Mouse (Mus musculus) heart, postnatal 0 days (tissue): ENCODE measurements around the gene Cdkn2aipnl. TPM values are rescaled to one million over a fixed set of nuclear protein-coding genes. Genes with fewer than 3 reads are reported as not detected.

Source experiments
- ATAC-seq: fragments of 200-750 bp; cut with Nextera tagmentation; 2 replicates; pipeline ENCODE4 v1.8.0; 2017; ENCODE audit warnings: low read depth, moderate number of reproducible peaks, moderate library complexity; ENCODE audit not compliant: insufficient read depth
- DNase-seq: peaks from one replicate; pipeline ENCODE4 v3.0.0-alpha.2; 2016; ENCODE audit warnings: low spot score
- H3K27ac ChIP-seq: fragments of 300-500 bp; sonication (generic); 2 replicates; pipeline ENCODE4 v1.5.1; 2014; ENCODE audit warnings: low read depth, mild to moderate bottlenecking
- H3K27me3 ChIP-seq: fragments of 300-500 bp; sonication (generic); 2 replicates; pipeline ENCODE4 v1.6.1; 2014; ENCODE audit warnings: low read length, mixed read lengths; ENCODE audit not compliant: control insufficient read depth, insufficient read depth
- H3K36me3 ChIP-seq: fragments of 300-500 bp; sonication (generic); replicated peaks from 2 replicates; pipeline ENCODE4 v1.6.1; 2014; ENCODE audit warnings: low read length, mixed read lengths; ENCODE audit not compliant: control insufficient read depth, insufficient read depth
- H3K4me1 ChIP-seq: fragments of 300-500 bp; sonication (generic); 2 replicates; pipeline ENCODE4 v1.6.1; 2014; ENCODE audit warnings: antibody characterized with exemption; ENCODE audit not compliant: control insufficient read depth, insufficient read depth
- H3K4me2 ChIP-seq: fragments of 300-500 bp; sonication (generic); 2 replicates; pipeline ENCODE4 v1.6.1; 2014; ENCODE audit warnings: low read depth, mild to moderate bottlenecking, low read length, moderate library complexity
- H3K4me3 ChIP-seq: fragments of 300-500 bp; sonication (generic); 2 replicates; pipeline ENCODE4 v1.5.1; 2014; ENCODE audit warnings: low read depth, low read length
- H3K9ac ChIP-seq: fragments of 300-500 bp; sonication (generic); replicated peaks from 2 replicates; pipeline ENCODE4 v1.6.1; 2014; ENCODE audit warnings: low read depth, low read length, mixed read lengths
- H3K9me3 ChIP-seq: fragments of 300-500 bp; sonication (generic); replicated peaks from 2 replicates; pipeline ENCODE4 v1.6.1; 2016; ENCODE audit warnings: low read length; ENCODE audit not compliant: control insufficient read depth
- CTCF ChIP-seq: IDR thresholded peaks from 2 replicates; pipeline ENCODE4 v1.5.1; 2016; ENCODE audit warnings: antibody characterized with exemption, control low read depth, low read depth
- EP300 ChIP-seq: IDR thresholded peaks from 2 replicates; pipeline ENCODE4 v1.6.1; 2016; ENCODE audit warnings: antibody characterized with exemption, low read depth
- WGBS: fragments of 180-500 bp; shearing (Covaris S2); extraction: QIAGEN DNeasy Blood & Tissue Kit; methylation state at CpG from one replicate; pipeline ENCODE4 v1.1.7; 2014; 5-methylcytosine and 5-hydroxymethylcytosine counted together
- polyA plus RNA-seq: library from polyadenylated mRNA; unstranded; fragments of >200 nt; fragmentation: Nextera tagmentation; extraction: Ambion mirVana; gene quantifications from 2 replicates; pipeline ENCODE4 v1.2.1, GENCODE M21; 2015
- total RNA-seq: library from RNA; depleted of rRNA; stranded (reverse); fragments of >200 nt; gene quantifications from 2 replicates; pipeline ENCODE4 v1.2.3, GENCODE M21; 2014; ENCODE audit warnings: low replicate concordance

The Cdkn2aipnl gene
- total and polyA plus RNA-seq, 2 experiments from 2014 or later, result 37.6 to 40.7 TPM

- ATAC-seq (no peak), DNase-seq (no peak)
- Histone ChIP-seq H3K4me1 (peaks cover 26% of the 10 kb centered on the region), H3K9me3 (no peaks in the 10 kb centered on the region), H3K9ac (no peak overlapping the region), H3K27ac (peak overlapping the region; percentile 97), H3K4me2 (peak overlapping the region; percentile 53; the same call in 1 of the 2 replicates), H3K4me3 (no peak overlapping the region), H3K36me3 (peaks cover 14% of the 10 kb centered on the region), H3K27me3 (no peaks in the 10 kb centered on the region)
- TF ChIP-seq CTCF (no peak), EP300 (no peak)
- 72% methylated on average over 10 of the region's 10 CpGs for WGBS
Observed at GRCm38 (mm10) chr11:52001341-52001740, 33.9 kb downstream of the Cdkn2aipnl start.

DNA sequence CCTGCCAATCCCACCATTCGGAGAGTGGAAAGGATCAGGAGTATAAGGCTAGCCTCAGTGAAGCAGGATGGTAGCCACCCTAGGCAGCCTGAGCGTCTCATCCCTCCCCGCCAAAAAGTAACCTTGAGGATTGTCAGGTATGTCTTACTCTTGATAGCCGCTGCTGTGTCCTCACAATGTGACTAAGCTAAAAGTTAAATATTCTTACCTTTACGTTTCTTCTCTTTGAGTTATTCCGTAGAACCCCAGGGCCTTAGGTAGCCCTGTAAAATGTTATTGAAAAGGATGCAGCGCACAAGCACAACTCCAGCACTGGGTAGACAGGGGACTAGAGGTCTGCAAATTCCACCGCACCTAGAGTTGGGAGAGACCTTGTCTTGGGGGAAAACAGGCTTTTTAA, 34.4 kb downstream of the Cdkn2aipnl start:
- H3K4me2 ChIP-seq, result no peak overlapping the region
- no peaks in the 10 kb centered on the region for H3K9me3 ChIP-seq
- H3K4me3 ChIP-seq, result no peak overlapping the region
- DNase-seq, result no peak
- no peak for ATAC-seq
- H3K4me1 ChIP-seq, result peaks cover 26% of the 10 kb centered on the region
- H3K9ac ChIP-seq, result no peak overlapping the region
- 91% methylated on average over 8 of the region's 8 CpGs for WGBS
- H3K36me3 ChIP-seq, result peaks cover 9% of the 10 kb centered on the region
- no peak overlapping the region; the same call in 1 of the 2 replicates for H3K27ac ChIP-seq
- TF ChIP-seq EP300, result no peak
- TF ChIP-seq CTCF, result no peak
- H3K27me3 ChIP-seq, result no peaks in the 10 kb centered on the region

- peak overlapping the region; percentile 58 for H3K4me3 ChIP-seq
- TF ChIP-seq CTCF, result no peak
- TF ChIP-seq EP300, result no peak
- no peak for ATAC-seq
- H3K4me2 ChIP-seq, result peak overlapping the region; percentile 77
- WGBS, result 76% methylated on average over 13 of the region's 13 CpGs
- peak overlapping the region; percentile 91 for H3K27ac ChIP-seq
- H3K4me1 ChIP-seq, result peaks cover 22% of the 10 kb centered on the region
- no peaks in the 10 kb centered on the region for H3K36me3 ChIP-seq
- H3K9me3 ChIP-seq, result no peaks in the 10 kb centered on the region
- no peaks in the 10 kb centered on the region for H3K27me3 ChIP-seq
- DNase-seq, result no peak
- peak overlapping the region; percentile 78; the same call in 1 of the 2 replicates for H3K9ac ChIP-seq
Observed at GRCm38 (mm10) chr11:52002842-52003504, 35.5 kb downstream of the Cdkn2aipnl start.

DNA sequence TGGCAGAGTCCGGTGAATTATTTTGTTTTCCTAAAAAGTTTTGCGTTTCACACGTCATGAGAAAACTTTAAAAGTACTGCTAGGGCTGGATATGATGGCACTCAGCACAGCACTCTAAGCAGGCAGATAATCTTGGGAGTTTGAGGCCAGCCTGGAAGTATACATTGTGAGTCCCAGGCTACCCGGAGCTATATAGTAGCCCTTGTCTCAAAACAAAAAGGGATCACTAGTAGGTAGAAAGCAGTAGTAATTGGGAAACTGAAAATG, 36.0 kb downstream of the Cdkn2aipnl start:
- Histone ChIP-seq H3K27ac (peak overlapping the region; percentile 91), H3K4me2 (peak overlapping the region; percentile 77), H3K4me3 (peak overlapping the region; percentile 58), H3K9ac (peak overlapping the region; percentile 78), H3K4me1 (peaks cover 20% of the 10 kb centered on the region), H3K9me3 (no peaks in the 10 kb centered on the region), H3K36me3 (no peaks in the 10 kb centered on the region), H3K27me3 (no peaks in the 10 kb centered on the region)
- TF ChIP-seq EP300 (no peak), CTCF (no peak)
- 15% methylated on average over 4 of the region's 4 CpGs for WGBS
- DNase-seq, result peak; percentile 9
- ATAC-seq, result no peak

- Histone ChIP-seq H3K4me1 (peaks cover 20% of the 10 kb centered on the region), H3K27me3 (no peaks in the 10 kb centered on the region), H3K9ac (peak within 1 kb of the TSS; percentile 78), H3K36me3 (no peaks in the 10 kb centered on the region), H3K27ac (peak within 1 kb of the TSS; percentile 91), H3K9me3 (no peaks in the 10 kb centered on the region), H3K4me3 (peak within 1 kb of the TSS; percentile 58), H3K4me2 (peak within 1 kb of the TSS; percentile 77)
- ATAC-seq, result peak; percentile 89
- TF ChIP-seq CTCF (no peak), EP300 (peak; percentile 79)
- under 1% methylated on average over 48 of the region's 51 CpGs for WGBS
- peak; percentile 98 for DNase-seq
Observed at GRCm38 (mm10) chr11:52003772-52004528, 36.5 kb downstream of the Cdkn2aipnl start, which contains the start of gene Cdkl3. Gene Cdkl3 (plus strand): TSS chr11:52004221.
